Mouse (Mus musculus): Measurements from ENCODE around the gene Klhl40.

Gene Klhl40

DNA sequence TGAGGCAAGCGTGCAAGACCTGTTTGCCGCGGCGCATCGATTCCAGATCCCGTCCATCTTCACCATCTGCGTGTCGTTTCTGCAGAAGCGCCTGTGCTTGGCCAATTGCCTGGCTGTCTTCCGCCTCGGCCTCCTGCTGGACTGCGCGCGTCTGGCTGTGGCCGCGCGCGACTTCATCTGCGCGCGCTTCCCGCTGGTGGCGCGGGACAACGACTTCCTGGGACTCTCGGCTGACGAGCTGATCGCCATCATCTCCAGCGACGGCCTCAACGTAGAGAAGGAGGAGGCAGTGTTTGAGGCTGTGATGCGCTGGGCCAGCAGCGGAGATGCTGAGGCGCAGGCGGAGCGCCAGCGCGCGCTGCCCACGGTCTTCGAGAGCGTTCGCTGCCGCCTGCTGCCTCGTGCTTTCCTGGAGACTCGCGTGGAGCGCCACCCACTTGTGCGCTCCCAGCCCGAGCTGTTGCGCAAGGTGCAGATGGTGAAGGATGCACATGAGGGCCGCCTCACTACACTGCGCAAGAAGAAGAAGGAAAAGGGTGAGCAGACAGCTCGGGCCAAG lies 738 bp downstream of the Klhl40 start:
- no peak for DNase-seq (ENCODE audit: low spot score in 2 of 2)

DNA sequence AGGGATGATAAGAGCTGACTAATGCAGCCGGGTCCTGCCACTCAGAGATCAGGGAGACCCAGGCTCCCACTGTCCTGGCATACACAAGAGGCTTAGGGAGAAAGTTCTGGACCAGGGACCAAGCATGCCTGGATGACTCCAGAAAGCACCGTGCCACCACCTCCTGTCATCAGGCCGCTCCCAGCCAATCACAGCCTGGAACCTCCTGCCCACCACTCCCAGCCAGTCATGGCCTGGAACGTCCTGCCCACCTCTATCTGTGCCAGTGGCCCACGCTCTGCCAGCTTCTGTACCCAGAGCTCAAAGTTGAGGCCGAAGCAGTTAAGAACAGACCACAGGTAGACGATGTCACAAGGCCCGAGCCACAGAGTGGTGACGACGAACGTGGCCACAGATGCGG lies 7.4 kb downstream of the Klhl40 start:
- no peak for DNase-seq (ENCODE audit: low spot score in 2 of 2)

DNA sequence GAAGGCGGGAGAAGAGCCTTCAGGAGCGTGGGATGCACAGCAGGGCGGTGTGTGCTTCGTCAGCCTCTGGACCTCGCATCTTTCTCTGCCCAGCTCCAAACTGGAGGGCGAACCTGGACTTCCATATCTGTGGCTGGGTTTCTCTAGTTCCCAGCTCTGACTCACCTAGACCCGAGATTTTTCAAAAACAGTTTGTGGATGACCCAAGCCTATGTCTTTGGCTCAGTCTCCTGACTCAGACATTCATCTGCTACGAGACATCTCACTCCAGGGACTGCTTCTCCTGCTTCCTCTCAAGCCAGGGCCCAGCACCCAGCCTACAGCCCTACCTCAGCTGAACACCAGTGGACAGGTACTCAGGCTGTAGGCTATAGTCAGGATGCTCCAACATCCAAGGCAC lies 7.9 kb downstream of the Klhl40 start:
- DNase-seq (ENCODE audit: low spot score in 2 of 2), result no peak

DNA sequence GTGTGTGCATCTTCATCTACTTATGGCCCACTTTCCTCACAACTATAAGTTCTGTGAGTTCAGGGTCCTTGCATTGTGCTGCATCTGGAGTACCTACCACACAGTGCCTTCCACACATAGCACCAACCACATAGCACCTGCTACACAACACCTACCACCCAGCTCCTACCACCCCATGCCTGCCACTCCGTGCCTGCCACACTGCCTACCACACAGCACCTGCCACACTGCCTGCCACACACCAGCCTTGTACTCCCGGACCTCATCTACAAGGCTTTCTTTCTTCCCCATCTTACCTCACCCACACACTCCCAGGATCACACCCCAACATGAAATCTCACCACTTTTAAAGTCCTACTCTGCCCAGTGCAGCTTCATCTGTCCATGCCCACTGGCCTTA lies 9.0 kb downstream of the Klhl40 start:
- DNase-seq (ENCODE audit: low spot score in 2 of 2), result no peak

DNA sequence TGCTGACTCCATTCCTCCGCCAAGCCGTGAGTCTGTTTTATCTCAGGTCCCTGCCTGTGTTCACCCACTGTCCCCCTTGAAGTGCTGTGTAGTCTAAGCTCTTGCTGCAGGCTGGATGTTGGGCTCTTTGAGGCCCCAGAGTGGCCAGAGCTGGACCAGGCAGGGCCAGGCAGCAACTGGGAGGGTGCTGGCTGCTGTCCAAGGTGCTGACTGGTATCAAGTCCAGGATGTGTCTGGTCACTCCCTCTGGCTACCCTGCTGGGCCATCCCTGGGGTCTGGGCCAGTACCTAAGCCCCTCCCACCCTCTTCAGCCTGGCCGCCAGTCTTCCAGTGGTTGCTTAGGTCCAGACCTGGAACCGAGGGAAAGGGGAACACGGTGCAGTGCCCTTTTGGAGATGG lies 13.8 kb downstream of the Klhl40 start:
- DNase-seq (ENCODE audit: low spot score in 2 of 2), result peak; percentile 59 to 80

DNA sequence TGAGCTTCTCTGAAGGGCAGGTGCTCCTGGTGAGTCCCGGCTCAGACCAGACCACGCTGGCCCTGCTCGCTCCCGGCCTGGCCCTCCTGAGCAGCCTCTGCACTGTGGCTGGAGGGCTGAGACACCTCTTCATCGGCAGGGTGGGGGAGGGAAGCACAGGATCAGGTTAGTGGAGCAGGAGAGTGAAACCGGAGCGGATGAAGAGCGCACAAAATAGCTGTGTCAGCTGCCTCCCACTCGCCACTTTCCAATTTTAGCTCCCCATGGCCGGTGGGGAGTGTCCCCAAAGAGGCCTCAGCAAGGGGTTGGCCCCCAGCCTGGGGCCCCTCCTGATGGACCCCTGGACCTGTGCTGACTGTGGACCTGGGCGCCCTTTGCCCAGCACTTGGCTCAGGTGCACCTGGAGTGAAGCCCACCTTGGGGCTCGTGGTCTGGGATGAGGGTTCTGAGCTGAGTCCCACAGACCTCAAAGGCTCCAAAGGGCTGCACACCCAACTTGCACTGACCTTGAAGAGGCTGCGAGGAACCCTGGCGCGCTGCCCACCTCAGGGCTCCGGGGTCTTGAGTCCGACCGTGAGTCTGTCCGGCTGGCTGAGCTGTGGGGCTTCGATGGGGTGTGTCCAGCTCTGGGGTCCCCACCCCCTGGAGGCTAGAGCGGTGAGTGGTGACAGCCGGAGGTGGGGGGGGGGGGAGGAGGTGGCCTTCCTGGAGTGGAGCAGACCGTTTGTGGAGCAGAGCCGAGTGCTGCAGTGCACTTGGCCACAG lies 14.5 kb downstream of the Klhl40 start, which contains the start of gene Hhatl:
Hhatl (minus strand) TSS at position 751 of the 765 bp plus-strand sequence.
- no peak for DNase-seq (ENCODE audit: low spot score in 2 of 2)

DNA sequence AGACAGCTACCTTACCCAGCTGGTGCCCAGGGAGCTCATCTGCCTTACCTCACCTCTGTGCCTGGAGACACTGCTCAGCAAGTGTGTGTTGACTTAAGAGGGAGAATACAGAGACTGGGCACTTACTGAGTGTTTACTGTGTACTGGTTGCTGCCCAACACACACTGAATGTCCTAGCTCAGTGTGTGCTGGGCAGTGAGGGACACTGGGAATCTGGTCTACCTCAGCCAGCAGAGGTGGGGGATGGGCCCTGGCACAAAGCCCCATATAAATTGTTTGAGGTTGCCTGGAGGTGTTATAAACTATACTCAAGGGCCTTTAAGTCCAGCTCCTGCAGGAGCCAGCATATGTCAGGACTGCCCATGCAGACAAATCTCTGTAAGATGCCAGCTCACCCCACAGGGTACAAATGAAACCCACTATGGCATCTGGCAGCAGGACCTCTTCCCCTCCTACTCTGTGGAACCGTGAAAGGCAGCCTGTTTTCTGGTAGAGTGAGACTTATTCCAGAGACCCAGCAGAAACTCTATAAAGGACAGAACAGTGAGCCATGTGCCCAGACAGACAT lies 17.6 kb downstream of the Klhl40 start:
- DNase-seq (ENCODE audit: low spot score in 2 of 2), result no peak

DNA sequence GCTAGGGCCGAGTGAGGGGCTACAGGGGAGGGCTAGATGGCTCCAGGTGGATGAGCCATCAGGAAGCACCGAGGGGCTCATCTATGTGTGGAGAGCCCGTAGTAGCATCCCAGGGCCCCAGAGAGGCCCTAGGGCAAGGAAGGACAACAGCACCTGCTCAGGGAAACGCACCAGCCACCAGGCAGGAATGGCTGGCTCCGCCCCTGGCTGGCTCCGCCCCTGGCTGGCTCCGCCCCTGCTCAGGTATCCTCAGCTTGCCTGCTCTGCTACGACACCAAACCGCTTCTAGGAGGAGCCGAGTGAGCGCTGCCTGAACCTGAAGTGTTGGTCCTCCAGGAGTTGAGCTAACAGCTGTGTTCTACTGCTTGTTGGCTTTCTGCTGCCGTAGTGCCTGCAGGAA lies 20.3 kb downstream of the Klhl40 start:
- no peak for DNase-seq (ENCODE audit: low spot score in 2 of 2)

DNA sequence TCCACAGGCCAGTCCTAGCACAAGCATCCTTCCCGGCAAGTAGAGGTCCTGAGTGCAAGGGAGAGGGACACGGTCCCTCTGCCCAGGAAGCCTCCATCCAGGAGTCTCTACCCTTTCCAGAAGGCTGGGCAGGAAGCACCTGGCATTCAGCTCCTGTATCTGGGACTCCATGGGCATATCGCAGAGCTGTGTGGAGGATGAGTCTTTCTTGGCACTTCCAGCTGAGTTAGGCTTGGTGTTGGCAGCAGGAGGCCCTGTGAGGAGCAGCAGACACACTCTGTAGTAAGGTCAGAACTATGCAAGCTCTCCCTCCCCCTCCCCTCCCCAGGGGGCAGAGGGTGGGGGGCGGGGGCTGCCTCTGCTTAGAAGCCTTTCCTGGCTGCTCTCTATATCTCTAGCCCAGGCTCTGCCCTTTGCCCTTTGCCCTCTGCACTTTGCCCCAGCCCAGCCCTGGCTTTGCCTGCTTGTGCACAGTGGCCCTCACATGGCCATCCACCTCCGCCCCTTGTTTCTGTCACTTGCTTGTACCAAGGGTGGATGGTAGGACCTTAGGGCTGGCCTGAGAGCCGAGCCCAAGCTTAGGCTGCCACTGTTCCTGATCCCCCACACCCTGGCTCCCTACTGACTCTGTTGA lies 21.6 kb downstream of the Klhl40 start:
- no peak for DNase-seq (ENCODE audit: low spot score in 2 of 2)

DNA sequence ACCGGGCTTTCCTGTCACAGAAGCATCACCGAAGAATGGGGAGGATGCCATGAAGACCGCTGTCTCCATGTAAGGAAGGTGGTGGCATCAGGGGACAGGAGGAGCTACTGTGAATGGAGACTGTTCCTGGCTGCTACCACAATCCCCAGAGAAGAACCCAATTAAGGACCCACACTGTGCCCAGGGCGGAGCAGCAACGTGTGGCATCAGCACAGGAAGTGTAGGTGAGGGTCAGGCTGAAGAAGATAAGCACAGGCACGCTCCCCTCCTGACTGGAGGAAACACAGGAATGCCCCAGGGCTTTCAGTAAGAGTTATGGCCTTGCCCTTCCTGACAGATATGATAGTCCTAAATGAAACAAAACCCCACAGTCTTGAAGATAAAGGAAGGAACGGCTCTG lies 25.3 kb downstream of the Klhl40 start:
- DNase-seq (ENCODE audit: low spot score in 2 of 2), result no peak

DNA sequence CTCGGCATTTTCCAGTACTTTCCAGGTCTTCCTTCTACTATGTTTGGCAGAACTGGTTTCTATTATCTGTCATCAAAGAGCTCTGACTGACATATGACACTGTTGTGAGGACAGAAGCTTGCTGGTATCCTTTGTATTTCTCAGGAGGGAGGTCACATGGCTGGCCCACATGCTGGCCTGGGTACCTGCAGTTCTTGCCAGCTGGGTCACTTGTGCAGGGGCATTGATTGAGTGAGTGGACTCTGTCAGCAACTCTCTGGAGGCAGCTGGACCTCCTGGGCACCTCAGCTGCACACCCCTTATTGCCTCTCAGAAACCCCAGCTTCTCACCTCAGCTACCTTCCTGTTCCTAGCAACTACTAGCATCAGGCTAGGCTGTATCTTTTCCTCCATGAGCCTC lies 30.1 kb downstream of the Klhl40 start:
- no peak for DNase-seq (ENCODE audit: low spot score in 2 of 2)

DNA sequence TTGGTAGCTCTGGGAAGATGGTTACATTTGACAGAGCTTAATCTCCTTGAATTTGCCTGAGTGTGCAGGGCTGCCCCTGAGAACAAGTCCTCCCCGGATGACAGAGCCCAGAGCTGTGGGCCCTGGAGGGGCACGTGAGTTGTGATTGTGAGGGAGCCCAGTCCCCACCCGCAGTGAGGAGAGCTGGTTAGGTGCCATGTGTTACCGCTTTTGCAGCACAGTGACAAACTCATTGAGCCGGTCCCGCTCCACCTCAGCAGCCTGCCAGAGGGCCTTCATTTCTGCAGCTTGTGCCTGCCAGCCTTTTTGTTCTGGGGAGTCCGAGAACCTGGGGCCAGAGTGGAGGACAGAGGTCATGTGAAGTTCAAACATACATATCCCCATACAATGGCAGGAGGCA lies 30.5 kb downstream of the Klhl40 start:
- DNase-seq (ENCODE audit: low spot score in 2 of 2), result no peak

DNA sequence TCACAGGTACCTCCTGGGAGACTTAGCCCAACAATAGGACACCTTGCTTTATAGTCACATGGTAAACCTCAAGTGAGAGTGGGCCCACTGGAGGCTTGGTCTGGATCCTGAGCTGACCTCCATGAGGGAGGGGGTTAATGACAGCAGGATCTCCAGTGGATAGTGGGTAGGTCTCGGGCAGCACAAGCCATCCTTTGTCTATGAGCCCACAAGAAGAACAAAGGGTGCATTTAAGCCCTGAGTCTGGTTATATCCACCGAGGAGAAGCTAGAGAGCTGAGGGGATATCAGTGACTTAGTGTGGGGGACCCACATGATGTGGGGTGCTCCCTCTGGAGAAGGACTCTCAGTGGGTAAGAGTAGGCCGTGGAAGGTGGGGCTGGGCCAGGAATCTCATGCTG lies 31.1 kb downstream of the Klhl40 start:
- DNase-seq (ENCODE audit: low spot score in 2 of 2), result no peak

DNA sequence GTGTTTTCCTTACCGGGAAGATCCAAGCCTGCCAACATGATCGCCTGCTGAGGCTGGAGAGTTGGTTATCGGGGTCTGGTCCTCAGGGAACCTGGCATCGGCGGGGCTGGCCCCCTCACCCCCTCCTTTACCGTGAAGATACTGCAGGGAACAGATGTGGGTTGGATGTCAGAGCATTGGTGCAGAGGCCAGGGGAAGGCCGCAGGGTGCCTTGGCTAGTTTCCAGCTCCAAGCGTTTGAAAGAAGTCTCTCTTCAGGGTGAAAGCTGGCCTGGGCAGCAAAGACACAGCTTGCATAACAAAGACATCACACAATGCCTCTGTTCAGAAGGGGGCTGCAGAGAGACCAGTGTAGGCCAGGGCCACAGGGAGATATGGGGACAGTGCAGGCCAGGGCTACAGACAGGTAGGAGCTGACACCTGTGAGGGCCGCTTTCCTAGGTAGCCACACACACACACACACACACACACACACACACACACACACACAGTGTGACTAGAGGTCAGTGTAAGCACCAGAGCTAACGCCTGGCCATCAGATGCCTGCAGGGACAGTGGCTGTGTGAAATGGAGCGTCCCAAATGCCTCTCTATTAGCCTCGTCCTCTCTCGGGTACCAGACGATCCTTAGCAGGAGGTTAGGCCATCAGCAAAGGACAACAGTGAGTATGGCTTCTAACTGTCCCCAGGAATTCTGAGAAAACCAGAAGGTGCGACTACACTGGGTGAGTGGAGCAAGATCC lies 32.8 kb downstream of the Klhl40 start:
- no peak for DNase-seq (ENCODE audit: low spot score in 2 of 2)

DNA sequence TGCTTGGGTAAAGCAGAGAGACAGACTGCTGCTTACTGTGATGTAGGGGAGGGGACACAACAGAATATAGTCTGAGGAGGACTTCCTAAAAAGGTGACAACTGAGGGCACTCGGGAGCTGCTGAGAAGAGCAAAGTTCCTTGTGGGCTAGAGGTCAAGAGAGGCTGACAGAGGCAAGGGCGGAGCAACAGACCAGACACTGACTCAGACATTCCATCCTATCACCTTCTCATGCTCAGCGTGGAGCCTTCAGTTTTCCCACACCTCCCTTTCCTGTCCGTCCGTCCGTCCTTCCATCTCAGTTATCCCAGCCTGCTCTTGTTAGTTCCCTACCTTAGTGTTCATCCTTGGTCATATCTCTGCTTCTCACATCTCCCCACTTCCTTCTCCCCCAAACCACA lies 37.8 kb downstream of the Klhl40 start:
- no peak for DNase-seq (ENCODE audit: low spot score in 2 of 2)

DNA sequence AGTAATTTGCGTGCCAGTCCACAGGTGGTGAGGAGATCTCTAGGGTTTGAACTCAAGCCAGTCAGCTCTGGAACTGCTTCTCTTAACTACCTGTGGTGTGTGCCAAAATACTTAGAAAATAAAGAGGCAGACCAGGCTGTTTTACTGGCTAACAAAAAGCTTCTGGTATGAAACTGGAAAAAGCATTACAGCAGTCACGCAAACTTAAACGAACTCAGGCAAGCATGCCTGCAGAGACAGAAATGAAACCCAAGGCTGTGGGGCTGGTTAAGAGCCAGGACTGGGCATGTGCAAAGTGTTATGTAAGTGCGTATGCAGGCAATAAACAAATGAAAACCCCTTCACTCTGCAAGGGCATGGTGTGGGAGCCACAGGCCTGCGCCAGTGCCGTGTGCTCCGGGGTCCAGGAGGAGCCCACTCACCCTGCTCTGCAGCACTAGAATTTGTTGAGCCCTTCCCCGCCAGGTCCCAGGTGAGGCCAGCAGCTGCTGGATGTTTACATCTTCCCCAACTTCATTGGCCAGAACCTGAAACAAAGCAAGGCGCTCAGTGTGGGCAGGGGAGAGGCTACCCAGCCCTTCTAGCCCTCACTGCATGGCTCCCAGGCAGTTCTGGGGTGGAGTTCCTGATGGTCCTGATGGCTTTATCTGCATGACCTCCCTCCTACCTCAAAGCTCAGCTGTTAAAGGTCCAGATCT lies 41.8 kb downstream of the Klhl40 start:
- no peak for DNase-seq (ENCODE audit: low spot score in 2 of 2)

DNA sequence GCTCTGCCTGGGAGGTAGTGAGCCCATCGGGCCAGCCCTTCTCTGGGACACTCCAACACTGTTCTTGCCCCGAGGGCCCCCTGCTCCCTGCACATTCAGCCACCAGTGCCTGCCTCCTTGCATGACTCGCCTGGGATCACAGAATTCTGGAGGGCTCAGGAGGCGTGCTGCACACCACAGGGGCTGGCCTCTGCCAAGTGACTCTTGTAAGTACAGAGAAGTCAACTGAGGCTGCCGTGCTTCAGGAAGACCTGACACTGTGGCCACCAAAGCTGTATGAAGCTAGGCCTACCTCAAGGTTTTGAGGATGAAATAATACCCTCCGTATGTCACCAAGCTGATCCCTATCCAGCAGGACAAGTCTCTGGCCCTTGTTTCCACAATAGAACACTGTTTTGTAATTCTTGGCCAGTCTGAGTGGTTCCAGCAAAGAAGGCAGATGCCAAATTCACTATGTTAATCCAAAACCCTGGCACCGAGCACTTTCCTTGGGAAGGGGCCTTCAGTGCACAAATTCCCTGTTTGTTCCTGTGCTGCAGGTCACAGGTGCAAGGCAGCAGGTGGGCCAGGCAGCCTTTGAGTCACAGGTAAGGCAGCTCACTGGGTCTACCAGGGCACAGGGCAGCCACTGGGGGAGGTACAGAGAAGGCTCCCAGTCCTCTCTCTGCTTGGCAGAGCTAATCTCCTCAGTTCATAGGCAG lies 42.5 kb downstream of the Klhl40 start:
- DNase-seq (ENCODE audit: low spot score in 2 of 2), result no peak

DNA sequence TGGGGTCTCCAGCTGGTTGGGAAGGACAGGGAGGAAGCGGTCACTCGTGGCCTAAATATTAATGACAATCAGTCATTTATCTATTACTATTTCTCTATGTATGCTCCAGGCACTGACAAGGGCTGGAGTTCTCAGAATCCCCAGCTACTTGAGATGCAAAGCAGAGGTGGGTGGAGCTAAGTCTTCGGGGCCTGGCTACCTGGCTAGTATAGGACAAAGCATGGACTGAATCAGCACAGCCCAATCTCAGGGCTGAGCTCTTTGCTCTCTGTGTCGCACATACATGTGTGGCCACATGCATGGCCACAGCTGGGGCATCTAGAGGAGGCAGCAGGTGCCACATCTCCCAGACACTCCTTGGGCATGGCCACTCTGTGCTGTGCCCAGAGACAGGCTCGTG lies 43.4 kb downstream of the Klhl40 start:
- DNase-seq (ENCODE audit: low spot score in 2 of 2), result no peak

DNA sequence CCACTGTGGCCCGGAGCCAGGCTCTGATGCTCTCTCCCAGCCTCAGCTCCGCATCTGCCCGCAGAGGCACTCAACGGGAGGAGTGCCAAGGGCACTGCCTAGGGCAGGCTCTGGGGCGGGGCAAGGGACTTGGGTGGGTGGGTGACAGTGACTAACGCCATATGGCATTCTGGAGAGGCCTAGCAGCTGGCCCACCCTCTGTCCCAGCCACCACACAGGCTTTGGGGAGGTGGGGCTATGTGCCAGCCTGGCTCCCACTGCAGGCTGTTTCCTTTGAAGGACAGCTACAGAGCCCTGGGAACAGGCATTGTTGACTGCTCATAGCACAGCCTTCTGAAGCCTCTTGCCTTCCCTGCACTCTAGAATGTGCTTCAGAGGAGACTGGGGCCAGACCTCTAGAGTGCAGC lies 45.2 kb downstream of the Klhl40 start:
- DNase-seq (ENCODE audit: low spot score in 2 of 2), result no peak

DNA sequence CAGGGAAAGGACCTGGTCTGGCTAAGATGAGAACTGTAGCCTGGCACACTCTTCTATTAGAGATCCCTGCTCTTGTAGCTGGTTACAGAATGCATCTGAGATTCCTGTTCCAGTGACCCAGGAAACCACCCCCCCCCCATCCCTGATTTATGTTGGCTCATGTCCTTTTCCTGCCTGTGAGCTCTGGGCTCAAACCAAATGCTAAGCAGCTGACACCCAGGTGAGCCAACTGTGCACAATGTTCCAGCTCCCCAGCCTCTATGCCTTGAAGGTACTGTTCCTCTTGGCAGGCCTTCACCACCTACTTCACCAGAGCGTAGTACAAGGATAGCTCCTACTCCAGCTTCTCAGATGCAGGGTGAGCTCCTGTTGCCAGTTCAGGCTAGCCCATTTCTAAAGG lies 45.6 kb downstream of the Klhl40 start:
- DNase-seq (ENCODE audit: low spot score in 2 of 2), result no peak

DNA sequence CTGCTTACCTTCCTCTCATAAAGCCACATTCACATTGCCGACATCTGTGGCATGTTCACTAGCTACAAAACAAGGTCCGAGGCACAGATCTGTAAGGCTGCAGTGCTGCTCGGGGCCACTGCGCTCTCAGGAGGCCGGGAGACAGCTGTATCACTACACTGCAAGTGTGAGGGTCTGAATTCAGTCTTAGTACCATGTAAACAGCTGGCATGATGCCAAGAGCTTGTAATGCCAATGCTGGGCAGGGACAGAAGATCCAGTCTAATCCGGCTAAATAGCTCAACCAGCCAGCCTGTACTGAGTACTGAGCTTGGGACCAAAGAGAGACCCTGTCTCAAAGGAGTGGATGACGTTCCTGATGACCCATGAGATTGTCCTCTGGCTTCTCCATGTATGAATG lies 46.6 kb downstream of the Klhl40 start:
- no peak for DNase-seq (ENCODE audit: low spot score in 2 of 2)
